Mouse (Mus musculus): ENCODE results near the gene Taf4. TPM values are rescaled to one million over a fixed set of nuclear protein-coding genes. Genes with fewer than 3 reads are reported as not detected.
A peak's percentile ranks its signal among the peaks of the same experiment; 100 is the strongest.

Gene Taf4
- polyA plus RNA-seq, 1 experiment from 2014 or later = 5.5 TPM

- 35% methylated on average over 7 of the region's 7 CpGs for WGBS
- ATAC-seq (ENCODE audit: insufficient read depth) (no peak), DNase-seq (peak; percentile 28)
- no peaks in the 10 kb centered on the region for H3K36me3 ChIP-seq (ENCODE audit: insufficient read depth)
- no peak overlapping the region for H3K27ac ChIP-seq (ENCODE audit: low read depth)
- no peaks in the 10 kb centered on the region for H3K4me1 ChIP-seq (ENCODE audit: insufficient read depth)
- no peaks in the 10 kb centered on the region for H3K9me3 ChIP-seq (ENCODE audit: low read depth, low read length)
- no peak overlapping the region for H3K4me3 ChIP-seq (ENCODE audit: low read depth, low read length)
- H3K9ac ChIP-seq = no peak overlapping the region
- H3K4me2 ChIP-seq = no peak overlapping the region
- no peak for TF ChIP-seq CTCF (IDR thresholded peaks at IDR 0.05; ENCODE audit: low read depth)
- H3K27me3 ChIP-seq (ENCODE audit: insufficient read depth, low read length) = no peaks in the 10 kb centered on the region
Observed at GRCm38 (mm10) chr2:179984830-179985229, 8.4 kb upstream of the Taf4 start.

GRCm38 (mm10) chr2:179982715-179983114 lies 6.3 kb upstream of the Taf4 start:
- 86% methylated on average over 3 of the region's 3 CpGs for WGBS
- Histone ChIP-seq H3K27me3 (ENCODE audit: insufficient read depth, low read length) (no peaks in the 10 kb centered on the region), H3K27ac (ENCODE audit: low read depth) (no peak overlapping the region), H3K4me1 (ENCODE audit: insufficient read depth) (peaks cover 1% of the 10 kb centered on the region; the same call in 1 of the 2 replicates), H3K9ac (no peak overlapping the region), H3K36me3 (ENCODE audit: insufficient read depth) (no peaks in the 10 kb centered on the region), H3K4me3 (ENCODE audit: low read depth, low read length) (no peak overlapping the region), H3K4me2 (no peak overlapping the region), H3K9me3 (ENCODE audit: low read depth, low read length) (no peaks in the 10 kb centered on the region)
- no peak for TF ChIP-seq CTCF (IDR thresholded peaks at IDR 0.05; ENCODE audit: low read depth)
- no peak for ATAC-seq (ENCODE audit: insufficient read depth)
- DNase-seq = no peak

GRCm38 (mm10) chr2:179980616-179981015 lies 4.2 kb upstream of the Taf4 start:
- H3K4me1 ChIP-seq (ENCODE audit: insufficient read depth) = peaks cover 4% of the 10 kb centered on the region; the same call in 1 of the 2 replicates
- H3K27ac ChIP-seq (ENCODE audit: low read depth) = no peak overlapping the region
- TF ChIP-seq CTCF (IDR thresholded peaks at IDR 0.05; ENCODE audit: low read depth) = no peak
- no peak overlapping the region for H3K9ac ChIP-seq
- H3K36me3 ChIP-seq (ENCODE audit: insufficient read depth) = no peaks in the 10 kb centered on the region
- H3K4me2 ChIP-seq = no peak overlapping the region
- H3K27me3 ChIP-seq (ENCODE audit: insufficient read depth, low read length) = no peaks in the 10 kb centered on the region
- ATAC-seq (ENCODE audit: insufficient read depth) (no peak), DNase-seq (peak; percentile 32)
- WGBS = 36% methylated on average over 4 of the region's 4 CpGs
- H3K9me3 ChIP-seq (ENCODE audit: low read depth, low read length) = no peaks in the 10 kb centered on the region
- no peak overlapping the region for H3K4me3 ChIP-seq (ENCODE audit: low read depth, low read length)

- 65% methylated on average over 8 of the region's 8 CpGs for WGBS
- no peak for TF ChIP-seq CTCF (IDR thresholded peaks at IDR 0.05; ENCODE audit: low read depth)
- no peaks in the 10 kb centered on the region for H3K9me3 ChIP-seq (ENCODE audit: low read depth, low read length)
- no peak for DNase-seq
- ATAC-seq (ENCODE audit: insufficient read depth) = no peak
- no peaks in the 10 kb centered on the region for H3K36me3 ChIP-seq (ENCODE audit: insufficient read depth)
- H3K4me2 ChIP-seq = no peak overlapping the region
- H3K4me1 ChIP-seq (ENCODE audit: insufficient read depth) = peaks cover 7% of the 10 kb centered on the region; the same call in 1 of the 2 replicates
- no peaks in the 10 kb centered on the region for H3K27me3 ChIP-seq (ENCODE audit: insufficient read depth, low read length)
- no peak overlapping the region for H3K4me3 ChIP-seq (ENCODE audit: low read depth, low read length)
- no peak overlapping the region for H3K9ac ChIP-seq
- H3K27ac ChIP-seq (ENCODE audit: low read depth) = no peak overlapping the region
Observed at GRCm38 (mm10) chr2:179979836-179980235, 3.4 kb upstream of the Taf4 start.

- no peak for TF ChIP-seq CTCF (IDR thresholded peaks at IDR 0.05; ENCODE audit: low read depth)
- Histone ChIP-seq H3K36me3 (ENCODE audit: insufficient read depth) (no peaks in the 10 kb centered on the region), H3K9me3 (ENCODE audit: low read depth, low read length) (no peaks in the 10 kb centered on the region), H3K27ac (ENCODE audit: low read depth) (no peak overlapping the region), H3K4me1 (ENCODE audit: insufficient read depth) (peaks cover 18% of the 10 kb centered on the region), H3K4me3 (ENCODE audit: low read depth, low read length) (no peak overlapping the region), H3K27me3 (ENCODE audit: insufficient read depth, low read length) (no peaks in the 10 kb centered on the region), H3K4me2 (no peak overlapping the region), H3K9ac (no peak overlapping the region)
- 77% methylated on average over 3 of the region's 3 CpGs for WGBS
- no peak for DNase-seq
- no peak for ATAC-seq (ENCODE audit: insufficient read depth)
Observed at GRCm38 (mm10) chr2:179978250-179978649, 1.8 kb upstream of the Taf4 start.

- peak overlapping the region; percentile 77 for H3K4me3 ChIP-seq (ENCODE audit: low read depth, low read length)
- H3K9ac ChIP-seq = peak overlapping the region; percentile 85
- H3K4me1 ChIP-seq (ENCODE audit: insufficient read depth) = peaks cover 18% of the 10 kb centered on the region
- TF ChIP-seq CTCF (IDR thresholded peaks at IDR 0.05; ENCODE audit: low read depth) = no peak
- H3K4me2 ChIP-seq = peak overlapping the region; percentile 98
- H3K36me3 ChIP-seq (ENCODE audit: insufficient read depth) = no peaks in the 10 kb centered on the region
- H3K9me3 ChIP-seq (ENCODE audit: low read depth, low read length) = no peaks in the 10 kb centered on the region
- ATAC-seq (ENCODE audit: insufficient read depth) = no peak
- H3K27me3 ChIP-seq (ENCODE audit: insufficient read depth, low read length) = no peaks in the 10 kb centered on the region
- DNase-seq = no peak
- peak overlapping the region; percentile 95 for H3K27ac ChIP-seq (ENCODE audit: low read depth)
- WGBS = 8% methylated on average over 10 of the region's 10 CpGs
Observed at GRCm38 (mm10) chr2:179977344-179978025, 1.0 kb upstream of the Taf4 start.

- peak overlapping the region; percentile 98 for H3K4me2 ChIP-seq
- peak overlapping the region; percentile 77 for H3K4me3 ChIP-seq (ENCODE audit: low read depth, low read length)
- H3K9me3 ChIP-seq (ENCODE audit: low read depth, low read length) = no peaks in the 10 kb centered on the region
- H3K36me3 ChIP-seq (ENCODE audit: insufficient read depth) = no peaks in the 10 kb centered on the region
- no peak for TF ChIP-seq CTCF (IDR thresholded peaks at IDR 0.05; ENCODE audit: low read depth)
- peak overlapping the region; percentile 78 for H3K27ac ChIP-seq (ENCODE audit: low read depth)
- DNase-seq = no peak
- ATAC-seq (ENCODE audit: insufficient read depth) = peak; percentile 55
- peaks cover 18% of the 10 kb centered on the region for H3K4me1 ChIP-seq (ENCODE audit: insufficient read depth)
- 0% methylated on average over 25 of the region's 54 CpGs for WGBS
- H3K9ac ChIP-seq = peak overlapping the region; percentile 85
- no peaks in the 10 kb centered on the region for H3K27me3 ChIP-seq (ENCODE audit: insufficient read depth, low read length)
Observed at GRCm38 (mm10) chr2:179976295-179976627, 185 bp downstream of the Taf4 start.

Measured in lung, embryonic 14.5 days (tissue).